Mouse (Mus musculus) G1E (cell line): ENCODE results near the gene Hsd17b7. TPM values are rescaled to one million over a fixed set of nuclear protein-coding genes. Genes with fewer than 3 reads are reported as not detected.
"Not testable (repeated sequence)": the region's sequence is repeated elsewhere in the genome, so short reads cannot be mapped to it uniquely, and the experiment has no call there.

ENCODE experiments used
- ATAC-seq: 2 replicates; pipeline ENCODE4 v1.8.0; 2016; ENCODE audit warnings: mild to moderate bottlenecking; ENCODE audit not compliant: insufficient number of reproducible peaks, poor library complexity, low FRiP score, severe bottlenecking; ENCODE audit errors: extremely low read depth
- DNase-seq: peaks from one replicate; pipeline ENCODE4 v3.0.0; 2012; ENCODE audit warnings: low spot score
- H3K27me3 ChIP-seq: 2 replicates; pipeline ENCODE4 v1.6.1; 2012; ENCODE audit warnings: mild to moderate bottlenecking, low read length, inconsistent platforms; ENCODE audit not compliant: insufficient read depth
- H3K36me3 ChIP-seq: replicated peaks from 2 replicates; pipeline ENCODE3; 2012; ENCODE audit warnings: mild to moderate bottlenecking, inconsistent platforms
- H3K4me1 ChIP-seq: 2 replicates; pipeline ENCODE4 v1.6.1; 2012; ENCODE audit warnings: low read depth, low read length, inconsistent platforms, mixed read lengths; ENCODE audit not compliant: insufficient read depth
- H3K4me3 ChIP-seq: 2 replicates; pipeline ENCODE4 v1.5.1; 2012; ENCODE audit warnings: low read depth, mild to moderate bottlenecking, inconsistent platforms, low read length, moderate library complexity, mixed read lengths
- H3K9me3 ChIP-seq: replicated peaks from 2 replicates; pipeline ENCODE4 v1.6.1; 2012; ENCODE audit warnings: inconsistent platforms
- CTCF ChIP-seq: IDR thresholded peaks from 2 replicates; pipeline ENCODE4 v1.5.1; 2012; ENCODE audit warnings: low read depth, low read length, inconsistent platforms, mixed read lengths
- GATA1 ChIP-seq: IDR thresholded peaks from 2 replicates; pipeline ENCODE4 v1.6.1; 2012; ENCODE audit warnings: borderline replicate concordance, low read length, inconsistent platforms, mixed read lengths
- GATA2 ChIP-seq: IDR thresholded peaks from 2 replicates; pipeline ENCODE4 v1.6.1; 2012; ENCODE audit warnings: low read depth, low read length, inconsistent platforms, borderline replicate concordance
- POLR2AphosphoS5 ChIP-seq: IDR thresholded peaks from 2 replicates; pipeline ENCODE4 v1.6.1; 2012; ENCODE audit warnings: low read depth, low read length, inconsistent platforms; ENCODE audit not compliant: insufficient replicate concordance
- TAL1 ChIP-seq: conservative IDR thresholded peaks from 2 replicates; pipeline ENCODE4 v1.6.1; 2012; ENCODE audit warnings: low read depth, low read length, inconsistent platforms, mixed read lengths
- polyA plus RNA-seq: library from polyadenylated mRNA; stranded (reverse); fragments of >175 nt; gene quantifications from 2 replicates; pipeline ENCODE4 v1.2.3, GENCODE M21; 2012
- total RNA-seq, 2 experiments: library from RNA; stranded (forward) in 1 of 2; stranded (reverse) in 1 of 2; fragments of 200-1000 nt in 1 of 2; fragments of >200 nt in 1 of 2; fragmentation: Nextera tagmentation in 1 of 2; gene quantifications; 2 replicates each; pipeline ENCODE4 v1.2.3; 2014 to 2017

Gene Hsd17b7
- total and polyA plus RNA-seq, 3 experiments: 3.4 to 18.7 (median 10.4) TPM

- no peak for TF ChIP-seq GATA1
- TF ChIP-seq GATA2: no peak
- no peak for TF ChIP-seq TAL1
- no peak for TF ChIP-seq POLR2AphosphoS5
- TF ChIP-seq CTCF: no peak
- H3K9me3 ChIP-seq: no peaks in the 10 kb centered on the region
- ATAC-seq (no peak), DNase-seq (no peak)
- no peaks in the 10 kb centered on the region for H3K36me3 ChIP-seq
- no peaks in the 10 kb centered on the region for H3K4me1 ChIP-seq
- H3K4me3 ChIP-seq: no peak overlapping the region
- H3K27me3 ChIP-seq: no peaks in the 10 kb centered on the region
Measured at GRCm38 (mm10) chr1:170005297-170005696, 36.3 kb upstream of the Hsd17b7 start.

DNA sequence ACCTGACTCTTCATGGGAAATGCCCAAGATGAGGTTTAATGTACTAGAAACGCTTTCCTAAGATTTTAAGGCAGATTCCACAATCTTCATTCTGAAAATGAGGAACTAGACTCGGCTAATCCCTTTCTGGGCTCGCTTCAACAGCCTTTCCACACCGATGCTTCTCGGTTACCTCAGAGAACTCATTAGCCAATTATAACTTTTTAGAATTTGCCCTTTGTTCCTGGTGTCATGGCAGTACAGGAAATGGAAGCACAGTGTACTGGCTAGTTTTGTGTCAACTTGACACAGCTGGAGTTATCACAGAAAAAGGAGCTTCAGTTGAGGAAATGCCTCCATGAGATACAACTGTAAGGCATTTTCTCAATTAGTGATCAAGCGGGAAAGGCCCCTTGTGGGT, 24.9 kb upstream of the Hsd17b7 start:
- H3K4me3 ChIP-seq, H3K9me3 ChIP-seq, ATAC-seq, H3K27me3 ChIP-seq, H3K4me1 ChIP-seq, DNase-seq, H3K36me3 ChIP-seq: not testable (repeated sequence)

DNA sequence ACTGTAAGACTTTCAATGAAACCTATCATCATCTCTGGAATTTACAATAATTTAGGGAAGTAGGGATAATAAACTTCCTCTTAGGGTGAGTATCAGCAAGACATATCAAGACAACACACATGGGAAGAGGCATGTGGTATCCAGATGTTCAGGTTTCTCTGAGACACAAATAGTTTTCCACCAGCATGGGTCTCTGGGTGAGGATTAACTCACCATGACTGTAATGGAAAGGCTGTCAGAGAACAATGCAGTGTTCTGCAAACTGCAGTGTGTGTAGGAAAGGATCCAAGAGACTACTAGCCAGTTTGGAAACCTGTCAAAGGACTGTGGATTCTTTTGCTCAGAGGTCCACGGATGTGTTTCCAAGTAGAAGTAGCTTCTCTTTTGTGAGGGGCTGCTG, 17.1 kb upstream of the Hsd17b7 start:
- ATAC-seq: no peak
- Histone ChIP-seq H3K4me1 (no peaks in the 10 kb centered on the region), H3K9me3 (no peaks in the 10 kb centered on the region), H3K4me3 (no peak overlapping the region), H3K36me3 (no peaks in the 10 kb centered on the region), H3K27me3 (peaks cover 7% of the 10 kb centered on the region)
- TF ChIP-seq TAL1: no peak
- no peak for DNase-seq

DNA sequence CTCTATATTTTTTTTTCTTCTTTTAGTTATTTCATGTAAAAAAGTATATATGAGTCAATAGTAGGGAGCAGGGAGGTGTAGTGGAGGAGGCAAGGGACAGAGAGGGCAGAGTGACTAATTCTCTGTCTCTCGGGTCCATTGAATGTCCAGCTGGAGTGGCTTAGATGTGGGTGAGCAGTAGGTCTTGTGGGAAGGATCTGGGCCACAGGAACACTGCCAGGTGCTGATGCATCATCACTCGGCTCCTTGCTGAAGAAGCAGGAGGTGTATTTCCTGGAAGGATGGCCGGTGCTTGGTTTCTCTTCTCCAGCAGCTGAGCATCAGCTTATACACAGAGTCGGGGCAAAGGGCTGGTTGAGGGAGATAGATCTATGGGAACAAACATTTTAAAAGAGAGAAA, 8.6 kb upstream of the Hsd17b7 start:
- no peaks in the 10 kb centered on the region for H3K36me3 ChIP-seq
- ATAC-seq (no peak), DNase-seq (no peak)
- no peak overlapping the region for H3K4me3 ChIP-seq
- TF ChIP-seq CTCF (no peak), GATA2 (no peak), GATA1 (no peak)
- no peaks in the 10 kb centered on the region for H3K9me3 ChIP-seq
- peaks cover 12% of the 10 kb centered on the region for H3K27me3 ChIP-seq
- no peaks in the 10 kb centered on the region for H3K4me1 ChIP-seq

DNA sequence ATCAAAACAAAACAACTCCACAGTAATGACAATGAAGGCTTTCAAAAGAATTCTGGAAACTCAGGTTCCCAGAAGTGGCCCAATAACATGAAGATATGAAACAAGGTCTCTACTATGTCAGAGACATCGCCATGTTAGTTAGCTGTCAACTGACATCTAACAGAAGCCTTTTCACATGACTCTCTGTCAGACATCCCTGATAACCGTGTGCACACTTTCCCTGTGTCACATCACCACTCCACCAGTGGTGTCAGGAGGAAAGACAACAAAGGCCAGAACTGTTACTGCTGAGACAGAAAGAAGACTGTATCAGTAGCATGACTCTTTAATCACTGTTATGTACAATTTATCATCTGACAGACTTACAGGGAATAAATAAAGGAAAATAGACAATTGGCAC, 3.0 kb upstream of the Hsd17b7 start:
- TF ChIP-seq GATA1: no peak
- TF ChIP-seq CTCF: no peak
- no peak for TF ChIP-seq POLR2AphosphoS5
- TF ChIP-seq GATA2: no peak
- no peak for TF ChIP-seq TAL1
- Histone ChIP-seq H3K27me3 (no peaks in the 10 kb centered on the region), H3K4me1 (peaks cover 12% of the 10 kb centered on the region), H3K36me3 (peaks cover 4% of the 10 kb centered on the region), H3K9me3 (no peaks in the 10 kb centered on the region), H3K4me3 (no peak overlapping the region)
- ATAC-seq (no peak), DNase-seq (no peak)

DNA sequence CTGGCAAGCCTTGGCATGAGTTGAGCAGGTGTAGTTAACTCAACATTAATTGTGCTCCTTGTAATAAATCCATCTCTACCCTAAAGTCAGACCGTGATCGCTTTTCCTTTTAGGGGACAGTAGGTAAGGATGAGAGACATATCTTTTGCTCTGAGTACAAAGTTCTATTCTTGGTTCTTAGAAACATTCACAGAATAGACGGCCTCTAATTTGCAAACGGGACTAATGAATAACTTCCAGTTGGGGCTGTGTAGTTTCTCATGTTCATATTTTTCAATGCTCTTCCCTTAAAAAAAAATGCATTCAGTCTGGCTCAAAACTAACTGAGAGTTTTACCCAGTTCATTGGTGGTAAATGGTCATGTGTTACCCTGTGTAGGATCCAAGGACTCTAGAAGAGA, 1.9 kb upstream of the Hsd17b7 start:
- Histone ChIP-seq H3K36me3 (peaks cover 15% of the 10 kb centered on the region), H3K4me1 (peaks cover 14% of the 10 kb centered on the region), H3K4me3 (no peak overlapping the region), H3K9me3 (no peaks in the 10 kb centered on the region), H3K27me3 (no peaks in the 10 kb centered on the region)
- TF ChIP-seq CTCF: no peak
- no peak for TF ChIP-seq TAL1
- no peak for TF ChIP-seq GATA1
- TF ChIP-seq POLR2AphosphoS5: no peak
- no peak for TF ChIP-seq GATA2
- ATAC-seq (no peak), DNase-seq (no peak)

GRCm38 (mm10) chr1:169969516-169969886, 460 bp upstream of the Hsd17b7 start:
- peaks cover 14% of the 10 kb centered on the region for H3K4me1 ChIP-seq
- no peaks in the 10 kb centered on the region for H3K27me3 ChIP-seq
- peak overlapping the region; percentile 75 for H3K4me3 ChIP-seq
- peaks cover 28% of the 10 kb centered on the region for H3K36me3 ChIP-seq
- ATAC-seq (peak; percentile 32), DNase-seq (no peak)
- no peaks in the 10 kb centered on the region for H3K9me3 ChIP-seq
- TF ChIP-seq TAL1 (no peak), POLR2AphosphoS5 (no peak; the same call in 1 of the 2 replicates), CTCF (no peak), GATA1 (no peak), GATA2 (no peak)
